Mouse (Mus musculus) lung, embryonic 15.5 days (tissue): ENCODE measurements around the gene Tnfsf13b. TPM values are rescaled to one million over a fixed set of nuclear protein-coding genes. Genes with fewer than 3 reads are reported as not detected.

Experiments used
- ATAC-seq: fragments of 200-750 bp; cut with Nextera tagmentation; 2 replicates; pipeline ENCODE4 v1.8.0; 2017; ENCODE audit warnings: moderate number of reproducible peaks, borderline replicate concordance; ENCODE audit not compliant: low FRiP score, low TSS enrichment; ENCODE audit errors: extremely low read depth
- H3K27ac ChIP-seq: fragments of 300-500 bp; sonication (generic); 2 replicates; pipeline ENCODE4 v1.5.1; 2015; ENCODE audit warnings: moderate library complexity, mild to moderate bottlenecking, inconsistent platforms
- H3K27me3 ChIP-seq: fragments of 300-500 bp; sonication (generic); 2 replicates; pipeline ENCODE4 v1.6.1; 2015; ENCODE audit warnings: inconsistent platforms
- H3K36me3 ChIP-seq: fragments of 300-500 bp; sonication (generic); 2 replicates; pipeline ENCODE4 v1.6.1; 2015; ENCODE audit warnings: inconsistent platforms
- H3K4me1 ChIP-seq: fragments of 300-500 bp; sonication (generic); 2 replicates; pipeline ENCODE4 v1.6.1; 2015; ENCODE audit warnings: inconsistent platforms
- H3K4me2 ChIP-seq: fragments of 300-500 bp; sonication (generic); 2 replicates; pipeline ENCODE4 v1.6.1; 2015; ENCODE audit warnings: inconsistent platforms, mild to moderate bottlenecking, moderate library complexity
- H3K4me3 ChIP-seq: fragments of 300-500 bp; sonication (generic); 2 replicates; pipeline ENCODE4 v1.5.1; 2015; ENCODE audit warnings: mild to moderate bottlenecking, inconsistent platforms
- H3K9ac ChIP-seq: fragments of 300-500 bp; sonication (generic); 2 replicates; pipeline ENCODE4 v1.6.1; 2015; ENCODE audit warnings: inconsistent platforms
- H3K9me3 ChIP-seq: fragments of 300-500 bp; sonication (generic); 2 replicates; pipeline ENCODE4 v1.6.1; 2016; ENCODE audit warnings: inconsistent platforms
- WGBS: fragments of 180-500 bp; shearing (Covaris S2); methylation state at CpG from one replicate; pipeline ENCODE4 v1.1.7; 2015; 5-methylcytosine and 5-hydroxymethylcytosine counted together
- polyA plus RNA-seq: library from polyadenylated mRNA; unstranded; fragments of >200 nt; fragmentation: Nextera tagmentation; extraction: Ambion mirVana; gene quantifications from 2 replicates; pipeline ENCODE4 v1.2.1, GENCODE M21; 2015

The Tnfsf13b gene
- polyA plus RNA-seq, 1 experiment from 2014 or later: 1.7 TPM

GRCm38 (mm10) chr8:10004115-10004514, 2.2 kb upstream of the Tnfsf13b start:
- Histone ChIP-seq H3K4me2 (no peak overlapping the region), H3K27ac (no peak overlapping the region), H3K36me3 (no peaks in the 10 kb centered on the region), H3K9me3 (no peaks in the 10 kb centered on the region), H3K9ac (no peak overlapping the region), H3K4me1 (peaks cover 15% of the 10 kb centered on the region), H3K27me3 (no peaks in the 10 kb centered on the region; the same call in 1 of the 2 replicates), H3K4me3 (no peak overlapping the region)
- WGBS: 77% methylated on average over 7 of the region's 7 CpGs
- no peak for ATAC-seq

- H3K27ac ChIP-seq: no peak overlapping the region
Observed at GRCm38 (mm10) chr8:10006986-10007659, 856 bp downstream of the Tnfsf13b start.

GRCm38 (mm10) chr8:10007660-10008028, 1.4 kb downstream of the Tnfsf13b start:
- 40% methylated on average over 6 of the region's 6 CpGs for WGBS
- Histone ChIP-seq H3K36me3 (no peaks in the 10 kb centered on the region), H3K27me3 (no peaks in the 10 kb centered on the region; the same call in 1 of the 2 replicates), H3K27ac (no peak overlapping the region), H3K4me1 (peaks cover 15% of the 10 kb centered on the region), H3K9me3 (no peaks in the 10 kb centered on the region), H3K4me3 (peak overlapping the region; percentile 36), H3K9ac (no peak overlapping the region), H3K4me2 (peak overlapping the region; percentile 77)
- ATAC-seq: no peak

More at GRCm38 (mm10) chr8:10006986-10007659, 856 bp downstream of the Tnfsf13b start:
- Histone ChIP-seq H3K9ac (no peak overlapping the region; the same call in 1 of the 2 replicates), H3K4me1 (peaks cover 15% of the 10 kb centered on the region), H3K4me3 (peak overlapping the region; percentile 36), H3K9me3 (no peaks in the 10 kb centered on the region), H3K36me3 (no peaks in the 10 kb centered on the region), H3K4me2 (peak overlapping the region; percentile 77), H3K27me3 (no peaks in the 10 kb centered on the region; the same call in 1 of the 2 replicates)
- ATAC-seq: peak; percentile 53; the same call in 1 of the 2 replicates
- WGBS: 4% methylated on average over 29 of the region's 29 CpGs

- Histone ChIP-seq H3K4me1 (no peaks in the 10 kb centered on the region), H3K9ac (no peak overlapping the region), H3K27ac (no peak overlapping the region), H3K36me3 (no peaks in the 10 kb centered on the region), H3K27me3 (no peaks in the 10 kb centered on the region), H3K4me3 (no peak overlapping the region), H3K9me3 (no peaks in the 10 kb centered on the region), H3K4me2 (no peak overlapping the region)
- 48% methylated on average over 1 of the region's 1 CpGs for WGBS
- no peak for ATAC-seq
Observed at GRCm38 (mm10) chr8:10016252-10016651, 10.0 kb downstream of the Tnfsf13b start.

GRCm38 (mm10) chr8:10017231-10017630, 11.0 kb downstream of the Tnfsf13b start:
- H3K36me3 ChIP-seq: no peaks in the 10 kb centered on the region
- no peak overlapping the region for H3K27ac ChIP-seq
- WGBS: 56% methylated on average over 3 of the region's 3 CpGs
- H3K9me3 ChIP-seq: no peaks in the 10 kb centered on the region
- H3K4me1 ChIP-seq: no peaks in the 10 kb centered on the region
- no peaks in the 10 kb centered on the region for H3K27me3 ChIP-seq
- H3K4me3 ChIP-seq: no peak overlapping the region
- H3K9ac ChIP-seq: no peak overlapping the region
- no peak for ATAC-seq
- no peak overlapping the region for H3K4me2 ChIP-seq

GRCm38 (mm10) chr8:10030320-10031060, 24.2 kb downstream of the Tnfsf13b start:
- Histone ChIP-seq H3K4me1 (no peaks in the 10 kb centered on the region), H3K27me3 (no peaks in the 10 kb centered on the region), H3K4me2 (no peak overlapping the region), H3K27ac (no peak overlapping the region), H3K9me3 (no peaks in the 10 kb centered on the region), H3K36me3 (no peaks in the 10 kb centered on the region), H3K9ac (no peak overlapping the region), H3K4me3 (no peak overlapping the region)
- ATAC-seq: no peak
- 73% methylated on average over 8 of the region's 8 CpGs for WGBS

- WGBS: 76% methylated on average over 9 of the region's 9 CpGs
- Histone ChIP-seq H3K4me1 (no peaks in the 10 kb centered on the region), H3K4me3 (no peak overlapping the region), H3K9me3 (no peaks in the 10 kb centered on the region), H3K27me3 (no peaks in the 10 kb centered on the region), H3K27ac (no peak overlapping the region), H3K4me2 (no peak overlapping the region), H3K36me3 (no peaks in the 10 kb centered on the region), H3K9ac (no peak overlapping the region)
- no peak for ATAC-seq
Observed at GRCm38 (mm10) chr8:10031177-10031576, 24.9 kb downstream of the Tnfsf13b start.

GRCm38 (mm10) chr8:10040866-10041265, 34.6 kb downstream of the Tnfsf13b start:
- peaks cover 4% of the 10 kb centered on the region; the same call in 1 of the 2 replicates for H3K4me1 ChIP-seq
- H3K9me3 ChIP-seq: no peaks in the 10 kb centered on the region
- H3K4me3 ChIP-seq: no peak overlapping the region
- no peaks in the 10 kb centered on the region for H3K36me3 ChIP-seq
- peak; percentile 74; the same call in 1 of the 2 replicates for ATAC-seq
- no peak overlapping the region for H3K9ac ChIP-seq
- no peaks in the 10 kb centered on the region for H3K27me3 ChIP-seq
- no peak overlapping the region for H3K4me2 ChIP-seq
- WGBS: 22% methylated on average over 3 of the region's 3 CpGs
- H3K27ac ChIP-seq: no peak overlapping the region

- no peaks in the 10 kb centered on the region for H3K27me3 ChIP-seq
- no peak overlapping the region for H3K9ac ChIP-seq
- H3K4me1 ChIP-seq: peaks cover 4% of the 10 kb centered on the region; the same call in 1 of the 2 replicates
- no peak overlapping the region for H3K27ac ChIP-seq
- no peak overlapping the region for H3K4me2 ChIP-seq
- H3K4me3 ChIP-seq: no peak overlapping the region
- no peaks in the 10 kb centered on the region for H3K36me3 ChIP-seq
- no peaks in the 10 kb centered on the region for H3K9me3 ChIP-seq
- ATAC-seq: no peak
- 48% methylated on average over 13 of the region's 13 CpGs for WGBS
Observed at GRCm38 (mm10) chr8:10043842-10044510, 37.7 kb downstream of the Tnfsf13b start.

- no peak overlapping the region for H3K4me2 ChIP-seq
- no peak overlapping the region for H3K4me3 ChIP-seq
- H3K27ac ChIP-seq: no peak overlapping the region
- no peaks in the 10 kb centered on the region for H3K9me3 ChIP-seq
- no peak for ATAC-seq
- H3K36me3 ChIP-seq: no peaks in the 10 kb centered on the region
- no peaks in the 10 kb centered on the region for H3K27me3 ChIP-seq
- no peak overlapping the region for H3K9ac ChIP-seq
- 46% methylated on average over 1 of the region's 1 CpGs for WGBS
- H3K4me1 ChIP-seq: peaks cover 4% of the 10 kb centered on the region; the same call in 1 of the 2 replicates
Observed at GRCm38 (mm10) chr8:10045743-10046142, 39.5 kb downstream of the Tnfsf13b start.

GRCm38 (mm10) chr8:10049162-10049561, 42.9 kb downstream of the Tnfsf13b start:
- H3K9ac ChIP-seq: no peak overlapping the region
- ATAC-seq: no peak
- no peak overlapping the region for H3K27ac ChIP-seq
- 70% methylated on average over 8 of the region's 8 CpGs for WGBS
- no peaks in the 10 kb centered on the region for H3K36me3 ChIP-seq
- no peaks in the 10 kb centered on the region for H3K27me3 ChIP-seq
- H3K4me2 ChIP-seq: no peak overlapping the region
- H3K4me1 ChIP-seq: no peaks in the 10 kb centered on the region
- H3K9me3 ChIP-seq: no peaks in the 10 kb centered on the region
- no peak overlapping the region for H3K4me3 ChIP-seq

- no peak overlapping the region for H3K9ac ChIP-seq
- no peak overlapping the region for H3K4me3 ChIP-seq
- no peak overlapping the region for H3K4me2 ChIP-seq
- 40% methylated on average over 3 of the region's 3 CpGs for WGBS
- H3K27ac ChIP-seq: no peak overlapping the region
- H3K36me3 ChIP-seq: no peaks in the 10 kb centered on the region
- no peak for ATAC-seq
- H3K9me3 ChIP-seq: no peaks in the 10 kb centered on the region
- no peaks in the 10 kb centered on the region for H3K4me1 ChIP-seq
- no peaks in the 10 kb centered on the region for H3K27me3 ChIP-seq
Observed at GRCm38 (mm10) chr8:10051576-10051975, 45.3 kb downstream of the Tnfsf13b start.
